Mouse (Mus musculus) testis, adult 2 months (tissue): ENCODE results near the gene Elfn2.

Experiments
- CTCF ChIP-seq: fragments of 200-500 bp; IDR thresholded peaks from 2 replicates; pipeline ENCODE4 v1.5.1; 2012; ENCODE audit warnings: low read depth, mild to moderate bottlenecking, inconsistent platforms, low read length, moderate library complexity; ENCODE audit not compliant: control insufficient read depth, insufficient read depth, insufficient replicate concordance
- POLR2A ChIP-seq: fragments of 200-500 bp; IDR thresholded peaks from 2 replicates; pipeline ENCODE4 v1.6.1; 2012; ENCODE audit warnings: low read depth, mild to moderate bottlenecking, inconsistent platforms, low read length, moderate library complexity; ENCODE audit not compliant: control insufficient read depth

DNA sequence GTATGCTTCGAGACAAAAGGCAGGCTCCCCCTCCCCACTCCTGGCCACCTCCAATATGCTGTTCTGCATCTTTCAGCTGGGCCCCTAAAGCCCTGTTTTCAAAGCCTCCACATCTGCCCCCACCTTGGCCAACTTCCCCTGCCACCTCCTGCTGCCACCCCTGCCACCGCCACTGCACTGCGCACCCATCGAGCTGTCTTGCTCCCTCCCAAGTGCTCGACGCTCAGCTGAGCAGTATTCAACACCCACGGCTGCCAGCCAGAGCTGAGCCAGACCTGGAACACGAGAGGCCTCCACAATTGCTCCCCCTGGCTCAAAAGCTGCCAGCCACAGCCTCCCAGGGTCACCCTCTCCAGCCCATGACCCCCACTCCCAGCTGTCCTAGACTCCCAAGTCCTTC lies 74.0 kb downstream of the Elfn2 start:
- TF ChIP-seq CTCF (no peak), POLR2A (no peak)
